Mouse (Mus musculus): Measurements from ENCODE around the gene Atp5f1.

GRCm38 (mm10) chr3:105912097-105912880, 47.6 kb downstream of the Atp5f1 start:
- TF ChIP-seq CTCF (IDR thresholded peaks at IDR 0.05; ENCODE audit: borderline replicate concordance, extremely low read depth, insufficient read depth, insufficient read length) = no peak
- TF ChIP-seq POLR2A (IDR thresholded peaks at IDR 0.05; ENCODE audit: borderline replicate concordance, extremely low read depth, insufficient read depth, insufficient read length, poor library complexity, severe bottlenecking) = no peak
